8 mouse cellular contexts compared by ENCODE assay signal in the genomic region with DNA sequence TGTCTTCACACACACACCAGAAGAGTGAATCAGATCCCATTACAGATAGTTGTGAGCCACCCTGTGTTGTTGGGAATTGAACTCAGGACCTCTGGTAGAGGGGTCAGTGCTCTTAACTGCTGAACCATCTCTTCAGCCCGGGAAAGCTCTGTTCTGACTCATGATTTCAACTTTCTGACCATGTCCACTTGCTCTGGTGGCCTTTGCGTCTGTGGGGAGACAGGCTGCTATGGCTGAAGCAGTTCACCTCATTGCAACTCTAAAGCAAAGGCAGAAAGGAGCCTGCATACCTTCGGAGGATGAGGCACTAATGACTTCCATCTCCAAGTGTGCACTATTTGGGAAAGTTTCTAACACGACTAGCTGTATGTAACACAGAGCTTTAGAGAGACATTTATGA. TPM values are rescaled to one million over a fixed set of nuclear protein-coding genes. Genes with fewer than 3 reads are reported as not detected.
A peak's percentile ranks its signal among the peaks of the same experiment; 100 is the strongest.
DNase-seq lines count a peak whose midpoint lies in the region; ATAC-seq lines count a peak whose summit lies in the region.

No protein-coding gene starts in this region.

- no peak overlapping the region for H3K27ac ChIP-seq in kidney, embryonic 16.5 days (ENCODE audit: low read length)
- H3K27ac ChIP-seq in embryonic facial prominence, embryonic 15.5 days (replicated peaks) = no peak overlapping the region
- H3K27ac ChIP-seq in hindbrain, embryonic 15.5 days (replicated peaks) = no peak overlapping the region
- H3K27ac ChIP-seq in midbrain, embryonic 14.5 days (replicated peaks; ENCODE audit: low read depth, low read length) = no peak overlapping the region

- 29% methylated on average over 4 of the region's 4 CpGs for WGBS in kidney, embryonic 16.5 days
- 35% methylated on average over 4 of the region's 4 CpGs for WGBS in embryonic facial prominence, embryonic 15.5 days
- WGBS in hindbrain, embryonic 15.5 days = 34% methylated on average over 4 of the region's 4 CpGs
- 41% methylated on average over 4 of the region's 4 CpGs for WGBS in midbrain, embryonic 14.5 days

- DNase-seq in kidney, postnatal 36 days = no peak
- DNase-seq in midbrain, embryonic 14.5 days = no peak
- no peak for DNase-seq in urinary bladder, postnatal 4 days (ENCODE audit: low spot score in 2 of 2)
- DNase-seq in Muller cell, postnatal 12 days (ENCODE audit: inconsistent ontology term) = no peak
- DNase-seq in embryo, embryonic 9.5 days (ENCODE audit: extremely low spot score) = no peak

- H3K4me3 ChIP-seq in kidney, embryonic 16.5 days (ENCODE audit: low read length) = peak overlapping the region; percentile 72
- H3K4me3 ChIP-seq in embryonic facial prominence, embryonic 15.5 days (replicated peaks) = peak overlapping the region; percentile 58
- H3K4me3 ChIP-seq in hindbrain, embryonic 15.5 days = peak overlapping the region; percentile 88
- peak overlapping the region; percentile 71; the same call in 1 of the 2 replicates for H3K4me3 ChIP-seq in midbrain, embryonic 14.5 days (replicated peaks; ENCODE audit: low read depth, low read length)

- no peaks in the 10 kb centered on the region for H3K9me3 ChIP-seq in kidney, embryonic 16.5 days (ENCODE audit: low read length)
- no peaks in the 10 kb centered on the region for H3K9me3 ChIP-seq in embryonic facial prominence, embryonic 15.5 days (replicated peaks)
- no peaks in the 10 kb centered on the region for H3K9me3 ChIP-seq in hindbrain, embryonic 15.5 days
- no peaks in the 10 kb centered on the region for H3K9me3 ChIP-seq in midbrain, embryonic 14.5 days (ENCODE audit: control insufficient read depth, low read length)

- no peak overlapping the region; the same call in 1 of the 2 replicates for H3K9ac ChIP-seq in kidney, embryonic 16.5 days (replicated peaks; ENCODE audit: low read length)
- H3K9ac ChIP-seq in embryonic facial prominence, embryonic 15.5 days = no peak overlapping the region
- no peak overlapping the region for H3K9ac ChIP-seq in hindbrain, embryonic 15.5 days
- no peak overlapping the region for H3K9ac ChIP-seq in midbrain, embryonic 14.5 days (replicated peaks; ENCODE audit: low read length)

- peak; percentile 22; the same call in 1 of the 2 replicates for ATAC-seq in kidney, embryonic 16.5 days (ENCODE audit: low FRiP score, low TSS enrichment)
- no peak for ATAC-seq in embryonic facial prominence, embryonic 15.5 days (ENCODE audit: insufficient number of reproducible peaks, low FRiP score, low TSS enrichment, low read depth)
- peak; percentile 20; the same call in 1 of the 2 replicates for ATAC-seq in hindbrain, embryonic 15.5 days (ENCODE audit: low FRiP score, low read depth)
- ATAC-seq in midbrain, embryonic 14.5 days (ENCODE audit: low FRiP score, low TSS enrichment) = no peak; the same call in 1 of the 2 replicates

- H3K27me3 ChIP-seq in kidney, embryonic 16.5 days (ENCODE audit: insufficient read depth, low read length) = peaks cover 3% of the 10 kb centered on the region; the same call in 1 of the 2 replicates
- H3K27me3 ChIP-seq in embryonic facial prominence, embryonic 15.5 days = no peaks in the 10 kb centered on the region
- 0 out of 2 replicates have a peak, but pooled peaks cover 2% of the 10 kb centered on the region for H3K27me3 ChIP-seq in hindbrain, embryonic 15.5 days
- H3K27me3 ChIP-seq in midbrain, embryonic 14.5 days (ENCODE audit: control insufficient read depth, insufficient read depth, low read length) = no peaks in the 10 kb centered on the region

- peaks cover 10% of the 10 kb centered on the region; the same call in 1 of the 2 replicates for H3K4me1 ChIP-seq in kidney, embryonic 16.5 days (ENCODE audit: insufficient read depth, low read length)
- H3K4me1 ChIP-seq in embryonic facial prominence, embryonic 15.5 days = peaks cover 11% of the 10 kb centered on the region
- peaks cover 17% of the 10 kb centered on the region for H3K4me1 ChIP-seq in hindbrain, embryonic 15.5 days (replicated peaks)
- H3K4me1 ChIP-seq in midbrain, embryonic 14.5 days (ENCODE audit: control insufficient read depth, insufficient read depth, low read length) = no peaks in the 10 kb centered on the region

- no peaks in the 10 kb centered on the region for H3K36me3 ChIP-seq in kidney, embryonic 16.5 days (ENCODE audit: insufficient read depth, low read length)
- H3K36me3 ChIP-seq in embryonic facial prominence, embryonic 15.5 days = no peaks in the 10 kb centered on the region
- no peaks in the 10 kb centered on the region for H3K36me3 ChIP-seq in hindbrain, embryonic 15.5 days
- H3K36me3 ChIP-seq in midbrain, embryonic 14.5 days (ENCODE audit: control insufficient read depth, insufficient read depth, low read length) = no peaks in the 10 kb centered on the region

- peak overlapping the region; percentile 98 for H3K4me2 ChIP-seq in kidney, embryonic 16.5 days (replicated peaks; ENCODE audit: low read depth, low read length)
- H3K4me2 ChIP-seq in embryonic facial prominence, embryonic 15.5 days (replicated peaks) = peak overlapping the region; percentile 100
- H3K4me2 ChIP-seq in hindbrain, embryonic 15.5 days = peak overlapping the region; percentile 100
- peak overlapping the region; percentile 99 for H3K4me2 ChIP-seq in midbrain, embryonic 14.5 days (ENCODE audit: low read length)

RNA-seq across cellular contexts. Expression of a gene that starts 0.5 kb away (rescaled TPM):
- polyA plus RNA-seq in kidney, embryonic 16.5 days (2015; fragmentation: Nextera tagmentation; extraction: Ambion mirVana) = 48.4 and 58.8 TPM in 2 replicates
- polyA plus RNA-seq in embryonic facial prominence, embryonic 15.5 days (2015; fragmentation: Nextera tagmentation; extraction: Ambion mirVana) = 52.7 and 56.5 TPM in 2 replicates
- 65.4 and 74.5 TPM in 2 replicates for polyA plus RNA-seq in hindbrain, embryonic 15.5 days (2015; fragmentation: Nextera tagmentation; extraction: Ambion mirVana)
- 108 and 110 TPM in 2 replicates for polyA plus RNA-seq in midbrain, embryonic 14.5 days (2014; fragmentation: Nextera tagmentation; extraction: Ambion mirVana)

RNA-seq across cellular contexts. Expression of a gene that starts 34.9 kb away (rescaled TPM):
- 17.4 and 18.1 TPM in 2 replicates for polyA plus RNA-seq in kidney, embryonic 16.5 days (2015; fragmentation: Nextera tagmentation; extraction: Ambion mirVana)
- 19.9 and 20.4 TPM in 2 replicates for polyA plus RNA-seq in embryonic facial prominence, embryonic 15.5 days (2015; fragmentation: Nextera tagmentation; extraction: Ambion mirVana)
- polyA plus RNA-seq in hindbrain, embryonic 15.5 days (2015; fragmentation: Nextera tagmentation; extraction: Ambion mirVana) = 26.1 and 27.1 TPM in 2 replicates
- polyA plus RNA-seq in midbrain, embryonic 14.5 days (2014; fragmentation: Nextera tagmentation; extraction: Ambion mirVana) = 25.7 and 35.4 TPM in 2 replicates

Comparison
In these comparisons a context has a peak if more than half of its experiments do, and no peak if none do; other contexts are left out.
1. ATAC-seq: peak in kidney, embryonic 16.5 days (single experiment) and hindbrain, embryonic 15.5 days (single experiment); none in embryonic facial prominence, embryonic 15.5 days (single experiment) and midbrain, embryonic 14.5 days (single experiment).
2. Peak in every context shown above with its lines, with median percentiles within 50 percentile points of each other: H3K4me2 ChIP-seq and H3K4me3 ChIP-seq.